Mouse (Mus musculus) testis, adult 2 months (tissue): ENCODE data around the gene Arel1.

Experiments used
- CTCF ChIP-seq: fragments of 200-500 bp; IDR thresholded peaks from 2 replicates; pipeline ENCODE4 v1.5.1; 2012; ENCODE audit warnings: low read depth, mild to moderate bottlenecking, inconsistent platforms, low read length, moderate library complexity; ENCODE audit not compliant: control insufficient read depth, insufficient read depth, insufficient replicate concordance
- POLR2A ChIP-seq: fragments of 200-500 bp; IDR thresholded peaks from 2 replicates; pipeline ENCODE4 v1.6.1; 2012; ENCODE audit warnings: low read depth, mild to moderate bottlenecking, inconsistent platforms, low read length, moderate library complexity; ENCODE audit not compliant: control insufficient read depth

DNA sequence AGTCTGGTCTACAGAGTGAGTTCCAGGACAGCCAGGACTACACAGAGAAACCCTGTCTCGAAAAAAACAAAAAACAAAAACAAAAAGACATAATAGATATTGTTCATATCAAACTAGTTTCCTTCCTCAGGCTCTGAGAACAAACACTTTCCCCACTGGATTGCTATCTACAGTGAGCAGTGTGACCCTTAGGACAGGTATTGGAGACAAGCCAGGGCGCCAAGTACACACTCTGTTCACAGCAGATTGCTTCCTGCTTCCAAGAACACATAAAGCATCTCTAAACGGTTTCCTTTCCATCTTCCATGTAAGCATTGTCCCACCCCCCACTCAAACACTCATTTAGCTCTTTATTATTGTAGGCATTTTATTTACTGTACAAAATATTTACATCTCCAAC is 52.9 kb downstream of the Arel1 start:
- TF ChIP-seq CTCF (no peak), POLR2A (no peak)
